Mouse (Mus musculus) mesoderm, embryonic 11.5 days (tissue): ENCODE measurements at regions not wholly inside any gene's neighbourhood (a gene's known extent, or its start where the extent isn't known, plus 50 kb on each side); places are given as distances from the start of the nearest gene placed in this dataset.

Experiments
- DNase-seq: peaks from one replicate; pipeline ENCODE4 v3.0.0-alpha.2; 2012; ENCODE audit warnings: low read depth, low spot score

GRCm38 (mm10) chr3:17999789-18000485 is 51.7 kb downstream of the Cypt12 start:
- peak; percentile 6 for DNase-seq
